Mouse (Mus musculus) limb, embryonic 14.5 days (tissue): ENCODE measurements around the gene Atraid. TPM values are rescaled to one million over a fixed set of nuclear protein-coding genes. Genes with fewer than 3 reads are reported as not detected.

Experiments
- ATAC-seq: fragments of 200-750 bp; cut with Nextera tagmentation; 2 replicates; pipeline ENCODE4 v1.8.0; 2017; ENCODE audit warnings: low read depth, moderate number of reproducible peaks, moderate TSS enrichment; ENCODE audit not compliant: low FRiP score
- DNase-seq: peaks from one replicate; pipeline ENCODE4 v3.0.0-alpha.2; 2015; ENCODE audit warnings: low spot score
- H3K27ac ChIP-seq: fragments of 300-500 bp; sonication (generic); replicated peaks from 2 replicates; pipeline ENCODE4 v1.5.1; 2014; ENCODE audit warnings: low read depth, mild to moderate bottlenecking, low read length, moderate library complexity, mixed read lengths
- H3K27me3 ChIP-seq: fragments of 300-500 bp; sonication (generic); 2 replicates; pipeline ENCODE4 v1.6.1; 2014; ENCODE audit warnings: low read length, mixed read lengths; ENCODE audit not compliant: control insufficient read depth, insufficient read depth
- H3K36me3 ChIP-seq: fragments of 300-500 bp; sonication (generic); 2 replicates; pipeline ENCODE4 v1.6.1; 2014; ENCODE audit warnings: mild to moderate bottlenecking, low read length, moderate library complexity, mixed read lengths; ENCODE audit not compliant: control insufficient read depth, insufficient read depth
- H3K4me1 ChIP-seq: fragments of 300-500 bp; sonication (generic); 2 replicates; pipeline ENCODE4 v1.6.1; 2014; ENCODE audit warnings: antibody characterized with exemption, low read length, mixed read lengths; ENCODE audit not compliant: control insufficient read depth, insufficient read depth
- H3K4me2 ChIP-seq: fragments of 300-500 bp; sonication (generic); replicated peaks from 2 replicates; pipeline ENCODE4 v1.6.1; 2014; ENCODE audit warnings: low read depth, mild to moderate bottlenecking, low read length, moderate library complexity; ENCODE audit not compliant: severe bottlenecking
- H3K4me3 ChIP-seq: fragments of 300-500 bp; sonication (generic); replicated peaks from 2 replicates; pipeline ENCODE4 v1.5.1; 2014; ENCODE audit warnings: low read length
- H3K9ac ChIP-seq: fragments of 300-500 bp; sonication (generic); 2 replicates; pipeline ENCODE4 v1.6.1; 2014; ENCODE audit warnings: mild to moderate bottlenecking, low read depth, low read length, moderate library complexity; ENCODE audit not compliant: severe bottlenecking
- H3K9me3 ChIP-seq: fragments of 300-500 bp; sonication (generic); 2 replicates; pipeline ENCODE4 v1.6.1; 2016; ENCODE audit warnings: low read length; ENCODE audit not compliant: control insufficient read depth
- POLR2A ChIP-seq: fragments of 200-500 bp; IDR thresholded peaks from 2 replicates; pipeline ENCODE4 v1.8.0; 2012; ENCODE audit warnings: inconsistent platforms, mild to moderate bottlenecking, moderate library complexity, borderline replicate concordance; ENCODE audit not compliant: insufficient read depth, insufficient read length; ENCODE audit errors: extremely low read depth
- WGBS: fragments of 180-500 bp; shearing (Covaris S2); extraction: QIAGEN DNeasy Blood & Tissue Kit; methylation state at CpG from one replicate; pipeline ENCODE4 v1.1.7; 2014; 5-methylcytosine and 5-hydroxymethylcytosine counted together
- polyA plus RNA-seq, 2 experiments: library from polyadenylated mRNA; depleted of rRNA in 1 of 2; stranded (reverse) in 1 of 2; unstranded in 1 of 2; fragments of >200 nt; fragmentation: Nextera tagmentation in 1 of 2; extraction: Ambion mirVana in 1 of 2; gene quantifications; 2 replicates each; pipeline versions ENCODE4 v1.2.1 to v1.2.3; 2012 to 2014

The Atraid gene
- polyA plus RNA-seq, 2 experiments = 134 to 190 TPM

DNA sequence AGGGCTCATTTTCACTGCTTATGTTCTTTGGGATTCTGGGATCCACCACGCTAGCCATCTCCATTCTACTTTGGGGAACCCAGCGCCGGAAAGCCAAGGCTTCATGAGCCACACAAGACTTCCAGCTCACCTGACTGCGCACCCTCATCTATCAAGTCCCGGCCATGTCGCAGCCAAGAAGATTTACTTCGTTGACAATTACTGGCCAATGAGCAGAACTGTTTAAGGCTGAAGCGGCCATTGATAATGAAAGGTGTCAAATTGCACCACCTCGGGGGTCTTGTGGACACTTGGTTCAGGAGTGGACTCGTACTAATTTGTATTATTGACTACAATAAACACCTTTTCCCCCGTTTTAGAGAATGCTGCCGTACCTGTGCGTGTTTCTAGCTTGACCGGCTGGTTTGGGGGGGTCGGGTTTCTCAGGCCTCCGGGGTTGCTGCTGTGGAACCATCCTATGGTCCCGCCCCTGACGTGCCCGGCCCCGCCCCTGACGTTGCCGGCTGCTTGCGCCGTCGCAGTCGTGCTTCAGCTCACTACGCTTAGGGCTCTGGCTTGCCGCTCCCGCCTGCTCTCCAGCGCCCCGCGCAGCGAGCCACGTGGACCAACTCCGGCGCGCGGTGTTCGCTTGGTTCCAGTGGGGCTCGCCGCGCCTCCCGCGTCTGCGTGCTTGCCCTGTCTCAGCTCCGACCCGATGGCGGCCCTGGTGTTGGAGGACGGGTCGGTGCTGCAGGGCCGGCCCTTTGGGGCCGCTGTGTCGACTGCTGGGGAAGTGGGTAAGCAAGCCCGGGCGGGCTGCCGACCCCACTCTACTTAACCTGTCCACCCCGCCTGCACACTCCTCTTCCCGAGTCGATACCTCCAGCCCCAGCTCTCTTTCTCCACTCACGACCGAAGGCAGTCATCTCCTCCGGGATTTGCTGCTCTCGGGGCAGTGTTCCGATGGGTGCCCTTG is 6.4 kb downstream of the Atraid start, which contains the start of gene Cad:
Gene Cad (plus strand): TSS at position 520 of the 955 bp plus-strand sequence.
- TF ChIP-seq POLR2A = peak; percentile 66; the same call in 1 of the 2 replicates
- H3K4me3 ChIP-seq = peak within 1 kb of the TSS; percentile 67
- peak within 1 kb of the TSS; percentile 76 for H3K4me2 ChIP-seq
- peak; percentile 96 for DNase-seq
- peak; percentile 97 for ATAC-seq
- no peaks in the 10 kb centered on the region for H3K27me3 ChIP-seq
- H3K4me1 ChIP-seq = peaks cover 8% of the 10 kb centered on the region
- no peaks in the 10 kb centered on the region for H3K9me3 ChIP-seq
- peak within 1 kb of the TSS; percentile 78 for H3K9ac ChIP-seq
- under 1% methylated on average over 57 of the region's 64 CpGs for WGBS
- H3K27ac ChIP-seq = peak within 1 kb of the TSS; percentile 75
- H3K36me3 ChIP-seq = peaks cover 26% of the 10 kb centered on the region

DNA sequence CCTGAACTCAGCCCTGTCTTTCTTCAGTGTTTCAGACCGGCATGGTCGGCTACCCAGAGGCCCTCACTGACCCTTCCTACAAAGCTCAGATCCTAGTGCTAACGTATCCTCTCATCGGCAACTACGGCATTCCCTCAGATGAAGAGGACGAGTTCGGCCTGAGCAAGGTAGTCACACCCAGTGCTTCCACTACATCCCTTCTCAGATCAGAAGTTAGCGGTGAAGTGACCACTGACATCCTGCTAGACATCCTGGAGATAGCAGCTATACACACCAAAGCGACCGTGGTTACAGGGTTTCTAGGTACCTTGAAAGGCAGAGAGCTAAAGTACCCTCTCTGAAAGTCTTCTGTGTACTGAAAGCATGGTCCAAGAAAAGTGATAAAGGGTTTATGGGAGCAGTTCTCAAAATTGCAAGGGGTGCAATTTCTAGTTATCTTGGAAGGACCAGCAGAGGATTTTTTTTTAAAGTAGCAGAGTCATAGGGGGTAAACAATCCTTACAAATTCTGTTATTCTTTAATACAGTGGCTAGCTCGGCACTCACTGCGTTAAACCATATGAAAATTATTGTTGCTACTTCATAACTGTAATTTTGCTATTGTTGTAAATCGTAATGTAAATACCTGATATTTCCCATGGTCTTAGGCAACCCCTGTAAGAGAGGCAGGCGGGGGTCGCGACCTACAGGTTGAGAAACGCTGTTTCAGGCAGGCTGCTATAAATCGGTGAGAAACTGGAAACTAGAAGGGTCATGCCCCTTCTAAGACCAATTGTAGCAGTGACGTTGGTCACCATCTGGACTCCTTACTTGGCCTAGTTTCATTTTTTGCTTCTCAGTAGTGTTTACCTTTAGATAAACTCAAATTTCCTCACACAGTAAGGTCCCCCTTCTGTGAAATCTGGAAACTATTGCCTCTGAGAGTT is 7.4 kb downstream of the Atraid start:
- 13% methylated on average over 19 of the region's 19 CpGs for WGBS
- no peak for TF ChIP-seq POLR2A
- peaks cover 36% of the 10 kb centered on the region for H3K36me3 ChIP-seq
- no peaks in the 10 kb centered on the region for H3K9me3 ChIP-seq
- peak overlapping the region; percentile 78 for H3K9ac ChIP-seq
- no peaks in the 10 kb centered on the region for H3K27me3 ChIP-seq
- peak overlapping the region; percentile 75; the same call in 1 of the 2 replicates for H3K27ac ChIP-seq
- no peak for DNase-seq
- H3K4me3 ChIP-seq = peak overlapping the region; percentile 67
- ATAC-seq = peak; percentile 20
- peaks cover 8% of the 10 kb centered on the region for H3K4me1 ChIP-seq
- peak overlapping the region; percentile 76 for H3K4me2 ChIP-seq

DNA sequence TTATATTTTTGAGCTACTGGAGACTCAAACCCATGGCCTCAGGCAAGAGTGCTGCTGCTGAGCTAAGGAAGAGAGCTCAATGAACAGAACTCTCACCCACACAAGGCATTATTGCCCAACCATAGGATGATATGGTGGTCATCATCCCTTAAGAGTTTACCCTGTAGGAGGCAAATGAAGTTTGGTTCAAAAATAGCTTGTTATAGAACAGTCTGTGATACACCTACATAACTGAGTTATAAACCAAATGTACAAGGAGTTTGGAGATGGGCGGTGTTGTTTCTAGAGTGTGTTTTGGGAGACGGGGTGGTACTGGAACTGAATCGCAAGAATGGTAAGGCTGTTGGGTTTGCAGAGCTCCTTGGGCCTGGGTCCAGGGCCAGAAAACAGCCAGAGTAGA is 21.7 kb downstream of the Atraid start:
- ATAC-seq = no peak
- Histone ChIP-seq H3K9ac (no peak overlapping the region), H3K27me3 (no peaks in the 10 kb centered on the region), H3K4me1 (no peaks in the 10 kb centered on the region), H3K4me2 (no peak overlapping the region), H3K9me3 (no peaks in the 10 kb centered on the region), H3K27ac (no peak overlapping the region), H3K36me3 (peaks cover 93% of the 10 kb centered on the region), H3K4me3 (no peak overlapping the region)
- WGBS = 93% methylated on average over 3 of the region's 3 CpGs
- DNase-seq = no peak
- TF ChIP-seq POLR2A = no peak

DNA sequence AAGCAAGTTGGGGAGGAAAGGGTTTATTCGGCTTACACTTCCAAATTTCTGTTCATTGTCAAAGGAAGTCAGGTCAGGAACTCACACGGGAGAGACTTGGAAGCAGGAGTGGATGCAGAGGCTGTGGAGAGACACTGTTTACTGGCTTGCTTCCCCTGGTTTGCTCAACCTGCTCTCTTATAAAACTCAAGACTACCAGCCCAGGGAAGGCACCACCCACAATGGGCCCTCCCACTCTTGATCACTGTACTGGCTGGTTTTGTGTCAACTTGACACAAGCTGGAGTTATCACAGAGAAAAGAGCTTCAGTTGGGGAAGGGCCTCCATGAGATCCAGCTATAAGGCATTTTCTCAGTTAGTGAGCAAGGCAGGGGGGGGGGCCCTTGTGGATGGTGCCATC is 22.9 kb downstream of the Atraid start:
- Histone ChIP-seq H3K9me3 (no peaks in the 10 kb centered on the region), H3K36me3 (peaks cover 96% of the 10 kb centered on the region), H3K4me2 (no peak overlapping the region), H3K4me3 (no peak overlapping the region), H3K27me3 (no peaks in the 10 kb centered on the region), H3K4me1 (no peaks in the 10 kb centered on the region), H3K27ac (no peak overlapping the region), H3K9ac (no peak overlapping the region)
- WGBS = 86% methylated on average over 2 of the region's 2 CpGs
- TF ChIP-seq POLR2A = no peak
- DNase-seq (no peak), ATAC-seq (no peak)

DNA sequence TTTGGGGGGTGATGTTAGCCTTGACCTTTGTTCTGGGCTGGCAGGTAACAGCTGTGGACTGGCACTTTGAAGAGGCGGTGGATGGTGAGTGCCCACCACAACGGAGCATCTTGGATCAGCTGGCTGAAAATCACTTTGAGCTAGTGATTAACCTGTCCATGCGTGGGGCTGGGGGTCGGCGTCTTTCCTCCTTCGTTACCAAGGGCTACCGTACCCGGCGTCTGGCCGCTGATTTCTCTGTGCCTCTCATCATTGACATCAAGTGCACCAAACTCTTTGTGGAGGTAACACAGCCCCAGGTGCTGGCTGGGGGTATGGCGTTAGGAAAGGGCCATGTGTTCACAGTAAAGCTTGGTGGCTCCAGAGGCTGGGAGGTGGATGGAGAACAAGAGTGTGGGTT is 23.7 kb downstream of the Atraid start:
- no peak overlapping the region for H3K4me3 ChIP-seq
- H3K9ac ChIP-seq = no peak overlapping the region
- ATAC-seq (no peak), DNase-seq (no peak)
- no peaks in the 10 kb centered on the region for H3K9me3 ChIP-seq
- TF ChIP-seq POLR2A = no peak
- no peak overlapping the region for H3K27ac ChIP-seq
- no peaks in the 10 kb centered on the region for H3K27me3 ChIP-seq
- H3K36me3 ChIP-seq = peaks cover 96% of the 10 kb centered on the region
- H3K4me2 ChIP-seq = no peak overlapping the region
- H3K4me1 ChIP-seq = no peaks in the 10 kb centered on the region
- 96% methylated on average over 11 of the region's 11 CpGs for WGBS
